Mouse (Mus musculus): ENCODE results near the gene Ap1b1.
A peak's percentile ranks its signal among the peaks of the same experiment; 100 is the strongest.

Gene Ap1b1

DNA sequence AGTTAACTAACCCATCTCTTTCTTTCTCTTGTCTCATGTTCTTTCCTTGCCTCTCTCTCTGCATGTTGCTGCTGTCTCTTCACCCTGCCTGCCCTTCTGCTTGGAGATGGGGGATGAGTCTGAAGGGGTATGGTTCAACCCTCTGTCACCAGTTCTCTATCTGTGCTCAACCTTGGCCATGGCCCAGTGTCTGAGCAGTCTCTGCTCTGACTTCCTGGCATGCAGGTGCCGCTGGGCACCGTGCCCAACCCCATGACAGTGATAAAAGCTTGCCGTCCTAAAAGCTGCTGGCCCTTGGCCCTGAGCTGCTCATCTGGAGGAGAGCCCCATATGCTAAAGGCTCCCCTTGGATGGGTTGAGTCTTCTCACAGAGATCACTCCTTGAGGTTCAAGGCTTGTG lies 46.5 kb downstream of the Ap1b1 start:
- DNase-seq (ENCODE audit: low read depth, low spot score), result no peak

DNA sequence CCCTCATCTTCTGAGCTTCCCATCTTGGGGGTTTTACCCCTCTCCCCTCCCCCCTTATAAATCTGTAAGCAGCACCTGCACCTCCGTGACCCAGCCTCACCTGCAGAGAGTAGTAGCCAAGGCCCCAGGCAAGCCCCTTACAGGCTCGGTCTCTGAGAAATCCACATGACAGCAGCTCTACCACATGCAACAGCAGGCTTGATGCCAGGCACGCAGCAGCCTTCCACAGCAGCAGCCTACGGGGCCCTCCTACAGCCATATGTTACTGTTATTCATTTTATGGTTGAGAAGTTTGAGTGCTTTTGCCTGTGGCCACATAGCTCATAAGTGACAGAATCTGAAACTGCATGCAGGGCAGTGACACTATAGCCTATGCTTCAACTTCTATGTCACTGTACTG lies 48.8 kb downstream of the Ap1b1 start:
- no peak for DNase-seq (ENCODE audit: low read depth, low spot score)

DNA sequence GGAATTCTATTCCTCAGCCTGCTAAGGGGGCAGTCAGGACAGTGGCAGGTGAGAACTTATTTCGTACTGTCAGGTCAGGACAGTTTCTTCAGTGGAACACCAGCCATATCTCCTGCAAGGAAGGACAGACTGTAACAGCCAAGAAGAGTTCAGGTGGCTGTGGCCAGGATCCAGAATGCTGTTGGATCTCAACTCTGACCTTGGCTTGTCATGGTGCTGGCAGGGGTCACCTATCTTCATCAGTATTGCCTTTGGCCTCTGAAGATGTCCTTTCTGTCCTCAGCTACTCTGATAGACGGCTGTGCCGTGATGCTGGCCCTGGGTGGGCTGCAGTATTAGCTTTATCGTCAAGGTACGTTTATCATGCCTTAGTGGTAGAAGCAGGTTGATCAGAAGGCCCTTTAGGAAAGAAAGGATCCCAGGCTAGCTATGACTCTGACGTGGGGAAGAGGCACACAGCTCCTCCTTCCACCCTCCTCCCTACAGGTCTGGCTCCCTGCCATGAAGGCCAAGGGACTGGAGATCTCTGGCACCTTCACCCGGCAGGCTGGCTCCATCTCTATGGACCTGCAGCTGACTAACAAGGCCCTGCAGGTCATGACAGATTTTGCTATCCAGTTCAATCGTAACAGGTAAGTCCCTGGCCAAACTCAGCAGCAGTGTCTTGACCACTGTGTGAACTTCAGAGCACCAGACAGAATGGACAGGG lies 50.7 kb downstream of the Ap1b1 start:
- DNase-seq (ENCODE audit: low read depth, low spot score), result no peak

DNA sequence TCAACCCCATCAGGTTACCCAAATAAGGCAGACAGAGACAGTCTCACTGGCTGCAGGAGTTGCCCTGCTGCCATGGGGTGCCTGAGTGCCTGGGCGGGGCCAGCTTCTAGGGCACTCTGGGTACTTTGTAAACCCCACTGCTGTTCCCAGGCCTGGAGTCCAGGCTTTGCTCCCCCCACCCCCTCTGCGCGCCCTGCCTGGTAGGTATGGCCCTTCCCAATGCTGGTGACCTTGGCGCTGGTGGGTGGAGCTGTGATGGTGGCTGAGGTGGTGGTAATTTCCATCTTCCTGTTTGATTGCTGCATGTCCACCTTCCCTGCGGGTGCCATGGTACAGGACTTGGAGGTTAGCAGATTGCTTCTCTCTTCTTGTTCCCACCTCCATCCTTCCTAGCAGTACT lies 54.0 kb downstream of the Ap1b1 start:
- DNase-seq (ENCODE audit: low read depth, low spot score), result no peak

DNA sequence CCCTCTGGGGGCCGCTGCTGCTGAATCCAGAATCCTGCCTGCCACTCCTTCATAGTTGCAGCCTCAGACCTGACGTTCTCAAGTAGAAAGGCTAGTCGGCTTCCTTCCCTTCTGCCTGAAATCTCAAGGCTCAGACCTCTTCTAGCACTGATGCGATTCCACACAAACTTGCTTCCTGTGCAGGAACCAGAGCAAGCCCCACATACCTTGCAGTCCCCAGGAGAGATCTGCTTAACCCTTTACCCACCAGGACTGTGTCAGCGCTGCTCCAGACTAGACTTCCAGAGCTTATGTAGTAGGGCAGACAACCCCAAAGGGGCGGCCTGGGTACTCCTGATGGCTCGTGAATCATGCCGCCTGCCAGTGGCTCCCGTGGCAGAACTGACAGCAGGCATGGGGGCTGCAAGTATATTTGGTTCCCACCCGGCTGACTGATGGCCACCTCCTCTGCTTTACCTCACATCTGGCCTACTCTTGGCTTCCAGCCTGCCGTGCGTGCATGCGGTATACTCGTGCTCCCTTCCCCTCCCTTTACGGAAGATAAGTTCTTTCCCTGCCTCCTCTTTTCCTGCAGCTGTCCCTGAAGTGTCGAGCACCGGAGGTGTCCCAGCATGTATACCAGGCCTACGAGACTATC lies 54.6 kb downstream of the Ap1b1 start:
- DNase-seq (ENCODE audit: low read depth, low spot score), result no peak

DNA sequence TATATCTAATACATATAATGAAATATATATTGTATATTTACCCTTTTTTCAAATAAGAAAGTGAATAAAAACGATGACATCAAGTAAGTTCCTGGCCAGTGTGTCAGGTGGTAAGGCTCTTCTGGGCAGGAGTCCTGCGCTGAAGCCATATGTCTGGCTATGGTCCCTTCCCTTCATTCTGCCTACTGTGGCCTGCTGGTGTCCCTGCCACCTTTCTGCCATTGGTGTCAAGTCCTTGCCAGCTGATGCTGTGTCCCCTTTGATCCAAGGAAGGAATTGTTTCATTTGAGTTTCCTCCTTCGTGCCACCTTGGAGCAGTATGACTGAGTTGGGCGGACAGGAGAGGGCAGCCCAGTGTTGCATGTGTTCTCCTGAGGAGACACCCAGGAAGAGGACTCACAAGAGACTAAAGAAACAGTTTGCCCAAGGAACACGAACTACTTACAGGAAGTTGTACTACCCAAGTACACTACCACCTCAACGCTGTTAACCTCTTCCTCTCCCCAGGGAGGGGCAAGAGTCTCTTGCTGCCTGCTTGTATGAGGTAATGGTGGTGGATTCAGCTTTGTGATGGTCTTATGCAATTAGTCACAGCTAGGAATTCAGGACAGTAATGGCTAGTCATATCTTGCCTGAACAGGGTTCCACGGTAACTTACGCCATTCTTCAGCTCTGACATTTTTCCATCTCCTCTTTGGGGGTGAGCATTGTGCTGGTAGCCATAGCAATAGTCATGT lies 56.2 kb downstream of the Ap1b1 start:
- DNase-seq (ENCODE audit: low read depth, low spot score), result no peak

DNA sequence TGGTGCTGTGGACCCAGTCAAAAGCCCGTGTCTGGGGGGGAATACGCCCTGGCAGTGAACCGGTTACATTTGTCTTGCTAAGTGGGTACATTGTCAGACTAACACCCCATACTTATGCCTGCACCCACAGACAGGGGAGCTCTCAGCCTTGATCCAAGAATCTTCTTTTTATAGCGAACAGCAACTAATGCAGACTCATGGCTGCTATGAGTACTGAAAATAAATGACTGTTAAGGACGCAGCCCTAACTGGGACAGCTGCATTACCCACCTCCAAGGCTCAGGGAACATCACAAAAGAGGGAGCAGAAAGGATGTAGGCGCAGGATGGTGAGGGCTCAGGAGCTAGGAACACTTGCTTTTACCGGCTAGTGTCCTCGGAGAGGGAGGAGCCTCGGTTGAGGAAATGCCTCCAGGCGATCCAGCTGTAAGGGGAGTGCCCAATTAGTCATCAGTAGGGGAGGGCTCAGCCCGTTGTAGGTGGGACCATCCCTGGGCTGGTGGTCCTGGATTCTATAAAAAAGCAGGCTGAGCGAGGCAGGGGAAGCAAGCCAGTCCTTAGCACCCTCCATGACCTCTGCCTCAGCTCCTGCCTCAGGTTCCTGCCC lies 59.8 kb downstream of the Ap1b1 start:
- DNase-seq (ENCODE audit: low read depth, low spot score), result no peak

DNA sequence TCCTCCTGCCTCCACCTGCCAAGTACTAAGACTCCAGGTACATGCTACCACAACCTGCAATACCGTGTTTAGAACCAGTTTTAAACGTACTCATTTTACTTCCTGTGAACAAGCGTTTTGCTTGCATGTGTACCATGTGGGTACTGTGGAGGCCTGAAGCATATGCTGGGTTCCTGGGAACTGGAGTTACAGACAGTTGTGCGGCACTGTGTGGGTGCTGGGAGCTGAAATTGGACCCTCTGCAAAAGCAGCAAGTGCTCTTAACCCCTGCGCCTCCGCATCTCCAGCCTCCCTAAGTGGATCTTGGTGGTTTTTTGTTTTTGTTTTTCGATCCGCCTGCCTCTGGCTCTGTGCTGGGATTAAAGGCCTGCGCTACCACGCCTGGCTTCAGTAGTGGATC lies 65.0 kb downstream of the Ap1b1 start:
- no peak for DNase-seq (ENCODE audit: low read depth, low spot score)

DNA sequence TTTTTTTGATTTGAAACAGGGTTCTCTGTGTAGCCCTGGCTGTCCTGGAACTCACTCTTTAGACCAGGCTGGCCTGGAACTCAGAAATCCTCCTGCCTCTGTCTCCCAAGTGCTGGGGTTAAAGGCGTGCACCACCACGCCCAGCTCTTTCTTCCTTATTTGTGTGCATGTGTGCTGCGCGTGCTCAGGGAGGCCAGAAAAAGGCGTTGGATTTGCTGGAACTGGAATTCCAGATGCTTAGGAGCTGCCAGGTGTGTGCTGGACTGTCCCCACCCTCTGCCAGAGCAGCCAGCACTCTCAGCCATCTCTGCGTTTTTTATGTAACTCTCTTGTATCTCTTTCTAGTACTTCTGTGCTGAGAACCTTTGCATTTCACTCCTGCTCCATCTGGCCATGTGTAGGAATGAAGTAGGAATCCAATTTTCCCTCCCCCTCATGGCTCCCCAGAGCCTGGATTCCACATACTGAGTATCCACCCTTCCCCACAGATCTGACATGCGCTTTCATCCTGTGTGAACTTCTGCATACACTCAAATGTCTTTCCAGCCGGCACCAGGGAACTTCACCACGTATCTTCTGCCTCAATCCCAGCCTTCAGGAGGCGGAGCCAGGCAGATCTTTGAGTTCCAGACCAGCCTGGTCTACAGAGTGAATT lies 65.7 kb downstream of the Ap1b1 start:
- DNase-seq (ENCODE audit: low read depth, low spot score), result no peak

DNA sequence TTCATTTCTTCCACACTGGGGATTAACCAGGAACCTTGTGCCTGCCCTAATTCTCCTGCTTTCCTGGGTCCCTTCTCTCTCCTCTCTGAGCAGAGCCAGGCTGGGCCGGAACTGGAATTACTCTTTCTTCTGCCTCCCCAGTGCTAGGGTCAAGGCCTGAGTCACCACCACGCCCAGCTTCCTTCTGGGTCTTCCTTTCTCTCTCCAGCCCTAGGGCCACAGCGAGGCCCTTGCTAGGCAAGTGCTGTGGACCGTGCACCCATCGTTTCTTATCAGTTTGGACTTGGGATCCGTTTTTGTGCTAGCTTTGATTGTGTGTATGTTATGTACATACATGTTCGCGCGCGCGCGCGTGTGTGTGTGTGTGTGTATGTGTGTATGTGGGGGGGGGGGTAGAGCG lies 67.5 kb downstream of the Ap1b1 start:
- DNase-seq (ENCODE audit: low read depth, low spot score), result no peak

DNA sequence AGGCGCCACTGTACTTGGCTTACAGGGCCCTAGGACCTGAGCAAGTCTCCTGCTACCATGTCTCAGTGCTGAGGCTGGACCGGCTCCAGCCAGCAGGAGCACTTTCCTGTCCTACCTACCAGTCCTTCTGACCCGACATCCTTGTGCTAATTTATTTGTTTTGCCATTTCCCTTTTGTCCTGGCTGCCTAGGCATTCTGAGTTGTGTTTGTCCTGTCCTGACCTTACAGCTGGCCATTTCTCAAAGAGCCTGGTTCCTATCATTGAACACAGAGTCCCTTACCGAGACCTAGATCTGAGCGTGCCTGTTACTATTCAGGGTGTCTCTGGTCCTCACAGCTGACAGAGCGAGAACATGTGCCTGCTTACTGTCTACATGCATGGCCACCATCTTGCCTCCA lies 68.2 kb downstream of the Ap1b1 start:
- no peak for DNase-seq (ENCODE audit: low read depth, low spot score)

DNA sequence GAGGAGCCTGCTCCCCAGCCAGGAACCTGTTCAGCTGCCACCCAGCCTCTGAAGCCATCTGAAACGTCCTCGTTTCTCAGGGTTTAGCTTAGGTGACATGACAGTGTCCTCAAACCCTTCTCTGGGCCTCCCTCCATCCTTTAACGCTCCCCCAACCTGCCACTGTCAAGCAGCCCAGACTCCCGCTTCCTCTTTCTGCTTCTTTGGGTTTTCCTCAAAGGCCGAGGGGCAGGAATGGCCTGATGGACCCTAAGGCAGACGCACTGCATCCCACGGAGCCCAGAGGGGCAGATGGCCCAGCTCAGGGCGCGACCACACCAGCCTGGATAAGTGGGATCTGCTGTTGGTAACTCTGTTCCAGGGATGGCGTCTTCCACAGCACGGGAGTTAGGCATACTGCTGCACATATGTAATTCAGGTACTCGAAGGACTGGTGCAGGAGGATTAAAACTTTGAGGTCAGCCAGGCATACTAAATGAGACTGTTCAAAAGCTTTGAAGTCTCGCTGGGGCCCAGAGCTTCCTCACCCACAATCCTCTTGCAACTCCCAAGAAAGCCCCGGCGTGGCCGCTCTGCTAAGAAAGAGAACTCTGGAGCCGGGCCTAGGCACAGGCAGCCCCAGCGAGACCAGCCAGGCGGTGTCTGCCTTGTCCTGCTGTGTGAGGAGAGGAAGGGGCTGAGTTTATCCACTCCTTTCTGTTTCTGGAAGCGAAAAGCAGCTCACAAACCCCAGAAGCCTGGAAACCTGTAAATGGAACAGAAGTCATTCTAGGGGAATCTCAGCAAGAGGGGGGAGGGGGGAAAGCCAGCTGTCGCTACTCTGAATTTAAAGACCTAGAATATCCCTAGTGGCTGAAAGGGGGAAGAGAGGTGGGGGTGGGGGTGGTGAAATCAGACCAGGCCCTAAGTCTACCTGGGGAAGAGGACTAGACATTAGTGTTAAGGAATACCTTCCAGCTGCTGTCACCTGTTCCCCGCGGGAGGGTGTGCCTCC lies 69.6 kb downstream of the Ap1b1 start:
- no peak for DNase-seq (ENCODE audit: low read depth, low spot score)

DNA sequence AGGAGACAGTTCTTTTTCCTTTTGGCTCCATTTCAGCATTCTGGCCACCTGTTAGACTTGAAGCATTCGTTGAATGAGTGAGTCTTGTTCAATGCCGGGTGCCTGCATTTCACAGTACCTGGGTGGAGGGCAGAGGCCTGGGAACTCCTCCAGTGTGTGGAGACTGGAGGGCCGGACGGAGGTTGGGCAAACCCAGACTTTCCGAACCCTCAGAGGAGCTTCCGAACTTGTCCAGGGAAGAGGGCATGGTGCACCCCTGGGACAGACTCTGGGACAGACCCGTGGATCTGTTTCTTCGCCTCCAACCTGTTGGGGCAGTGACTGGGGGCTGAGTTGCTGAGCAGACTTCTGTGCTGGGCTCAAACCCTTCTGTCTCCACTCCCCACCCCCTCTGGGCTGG lies 70.4 kb downstream of the Ap1b1 start:
- DNase-seq (ENCODE audit: low read depth, low spot score), result no peak

DNA sequence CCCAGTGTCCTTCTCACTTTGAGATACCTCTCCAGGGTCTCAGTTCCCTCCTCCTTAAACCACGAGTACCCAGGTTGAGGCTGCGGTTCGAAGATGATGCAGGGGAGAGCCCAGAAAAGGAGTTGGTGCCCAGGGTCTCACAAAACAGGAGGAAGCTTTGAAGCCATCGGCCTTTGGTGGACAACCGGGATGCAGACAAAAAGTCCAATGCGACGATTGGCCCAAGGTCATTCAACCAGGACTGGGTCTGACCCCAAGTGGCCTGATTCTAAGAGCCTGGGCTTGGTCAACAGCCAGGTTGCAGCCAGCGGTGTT lies 70.9 kb downstream of the Ap1b1 start:
- no peak for DNase-seq (ENCODE audit: low read depth, low spot score)

DNA sequence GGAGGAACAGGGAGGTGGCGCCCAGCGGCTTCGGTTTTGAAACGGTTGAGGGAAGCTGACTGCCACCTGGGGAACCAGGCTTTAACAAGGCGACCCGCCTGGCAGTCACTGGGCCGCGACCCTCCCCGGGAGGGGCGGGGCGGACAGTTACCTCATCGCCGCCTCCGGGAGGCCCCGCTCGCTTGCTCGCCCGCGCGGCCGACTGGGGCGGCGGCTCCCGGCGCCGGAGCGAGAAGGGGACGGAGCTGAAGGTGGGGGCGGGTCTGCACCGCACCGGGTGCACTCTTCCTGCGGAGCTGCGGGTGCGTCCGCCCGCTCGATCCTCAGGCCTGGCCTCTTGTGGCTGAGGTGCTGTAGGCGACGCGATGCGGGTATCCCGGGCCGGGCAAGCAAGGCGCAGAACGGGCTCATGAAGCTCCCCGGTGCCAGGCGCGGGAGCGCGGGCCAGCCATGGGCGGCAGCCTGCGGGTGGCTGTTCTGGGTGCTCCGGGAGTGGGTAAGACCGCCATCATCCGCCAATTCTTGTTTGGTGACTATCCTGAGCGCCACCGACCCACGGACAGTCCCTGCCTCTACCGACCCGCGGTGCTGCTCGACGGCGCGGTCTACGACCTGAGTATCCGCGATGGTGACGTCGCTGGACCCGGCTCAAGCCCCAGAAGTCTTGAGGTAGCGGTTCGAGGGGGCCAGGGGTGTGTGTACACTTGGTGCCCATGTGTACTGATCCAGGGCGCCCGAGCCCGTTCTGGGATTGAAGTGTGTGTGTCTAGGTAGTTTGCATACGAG lies 71.4 kb downstream of the Ap1b1 start, which contains the start of gene Rasl10a:
Gene Rasl10a, plus strand, starts transcription at position 273 of the 786 bp plus-strand sequence.
- peak; percentile 56 for DNase-seq (ENCODE audit: low read depth, low spot score)

DNA sequence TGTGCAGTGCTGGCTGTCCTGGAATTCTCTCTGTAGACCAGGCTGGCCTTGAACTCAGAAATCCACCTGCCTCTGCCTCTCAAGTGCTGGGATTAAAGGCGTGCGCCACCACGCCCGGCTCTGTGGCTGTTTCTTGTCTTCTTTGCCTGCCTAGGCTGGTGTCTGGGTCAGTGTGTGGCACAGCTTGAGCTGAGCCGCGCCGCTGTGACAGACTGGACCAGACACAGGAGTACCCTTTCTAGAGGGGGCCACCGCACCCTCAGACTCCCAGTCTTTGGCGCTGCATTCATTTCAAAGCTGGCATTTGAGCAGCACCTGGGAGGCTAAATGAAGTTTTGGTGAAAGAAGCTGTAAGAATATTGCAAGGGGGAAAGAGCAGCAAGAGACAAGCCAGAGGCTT lies 72.2 kb downstream of the Ap1b1 start:
- DNase-seq (ENCODE audit: low read depth, low spot score), result peak; percentile 15

DNA sequence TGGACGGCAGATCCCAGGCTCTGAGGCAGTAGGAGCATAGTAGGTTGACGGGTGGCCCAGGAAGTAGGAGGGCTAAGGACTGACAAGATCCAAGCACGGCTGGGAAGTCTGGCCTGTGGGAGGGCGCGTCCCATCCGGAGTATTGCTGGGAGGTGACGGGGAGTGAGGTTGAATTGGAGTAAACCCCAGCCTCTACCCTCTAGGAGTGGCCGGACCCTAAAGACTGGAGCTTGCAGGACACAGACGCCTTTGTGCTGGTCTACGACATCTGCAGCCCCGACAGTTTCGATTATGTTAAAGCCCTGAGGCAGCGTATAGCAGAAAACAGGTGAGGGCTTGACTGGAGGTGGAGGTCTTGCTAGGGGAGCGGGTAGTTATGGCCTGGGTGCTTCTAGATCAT lies 72.6 kb downstream of the Ap1b1 start:
- DNase-seq (ENCODE audit: low read depth, low spot score), result no peak

DNA sequence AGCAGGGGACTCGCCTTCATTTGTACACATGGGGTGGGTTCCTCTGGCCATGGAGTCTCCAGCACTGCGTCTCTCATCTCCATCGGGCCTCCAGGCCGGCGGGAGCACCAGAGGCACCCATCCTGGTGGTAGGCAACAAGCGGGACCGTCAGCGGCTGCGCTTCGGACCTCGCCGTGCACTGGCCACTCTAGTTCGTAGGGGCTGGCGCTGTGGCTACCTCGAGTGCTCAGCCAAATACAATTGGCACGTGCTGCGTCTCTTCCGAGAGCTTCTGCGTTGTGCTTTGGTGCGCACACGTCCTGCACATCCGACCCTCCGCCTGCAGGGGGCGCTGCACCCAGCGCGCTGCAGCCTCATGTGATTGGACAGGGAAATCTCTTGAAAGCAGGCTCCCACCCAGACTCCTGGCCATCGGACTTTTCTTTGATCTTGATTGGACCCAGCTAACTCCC lies 73.1 kb downstream of the Ap1b1 start:
- peak; percentile 76 for DNase-seq (ENCODE audit: low read depth, low spot score)

DNA sequence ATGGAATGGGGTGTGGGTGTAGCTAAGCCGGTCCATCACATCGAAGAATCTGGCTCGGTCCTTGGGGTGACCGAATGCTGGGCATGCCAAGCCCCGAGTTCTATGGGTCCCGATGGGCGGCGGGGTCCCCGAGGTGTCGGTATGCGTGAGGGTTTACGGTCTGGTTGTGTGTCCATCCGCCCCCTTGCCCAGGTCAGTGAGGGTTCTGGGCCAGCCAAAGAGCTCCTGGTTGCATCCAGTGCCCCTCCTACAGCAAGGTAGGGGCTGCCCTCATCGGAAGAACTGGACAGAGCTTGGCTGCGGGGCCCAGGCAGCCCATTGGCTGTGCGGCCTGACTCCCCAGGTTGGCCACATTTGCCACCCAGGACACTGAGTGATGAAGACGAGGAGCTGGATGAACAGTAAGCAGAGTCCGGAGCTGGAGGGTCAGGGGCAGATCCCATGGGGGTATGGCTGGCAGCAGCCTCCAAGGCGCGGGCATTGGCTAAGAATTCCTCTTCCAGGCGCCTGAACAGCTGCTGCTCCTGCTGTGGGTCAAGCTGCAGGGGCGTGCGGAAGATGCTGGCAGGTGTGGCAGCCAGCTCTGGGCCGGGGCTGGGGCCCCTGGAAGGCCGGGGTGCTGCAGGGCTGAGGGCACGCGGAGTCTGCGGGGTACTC lies 74.3 kb downstream of the Ap1b1 start:
- peak; percentile 11 for DNase-seq (ENCODE audit: low read depth, low spot score)
